Mouse (Mus musculus) naive thymus-derived CD4-positive, alpha-beta T cell, adult 2 months (primary cell): ENCODE measurements around the gene Mcur1.

Source experiments
- DNase-seq: peaks from one replicate; pipeline ENCODE4 v3.0.0-alpha.2; 2011; ENCODE audit warnings: low read depth

Gene Mcur1

GRCm38 (mm10) chr13:43559711-43560457, at the start of gene Mcur1:
Gene Mcur1 (minus strand): TSS chr13:43560191.
- peak; percentile 93 for DNase-seq

- DNase-seq = no peak
Observed at GRCm38 (mm10) chr13:43608854-43609253, 48.9 kb upstream of the Mcur1 start.

- DNase-seq = no peak
Observed at GRCm38 (mm10) chr13:43603042-43603441, 43.1 kb upstream of the Mcur1 start.

- no peak for DNase-seq
Observed at GRCm38 (mm10) chr13:43602440-43602839, 42.4 kb upstream of the Mcur1 start.

- DNase-seq = no peak
Observed at GRCm38 (mm10) chr13:43600967-43601366, 41.0 kb upstream of the Mcur1 start.

- peak; percentile 75 for DNase-seq
Observed at GRCm38 (mm10) chr13:43595896-43596295, 35.9 kb upstream of the Mcur1 start.

- DNase-seq = no peak
Observed at GRCm38 (mm10) chr13:43592681-43593068, 32.7 kb upstream of the Mcur1 start.

GRCm38 (mm10) chr13:43591828-43592680, 32.1 kb upstream of the Mcur1 start:
- no peak for DNase-seq

- DNase-seq = no peak
Observed at GRCm38 (mm10) chr13:43587844-43588840, 28.2 kb upstream of the Mcur1 start.

- no peak for DNase-seq
Observed at GRCm38 (mm10) chr13:43586966-43587365, 27.0 kb upstream of the Mcur1 start.

- DNase-seq = no peak
Observed at GRCm38 (mm10) chr13:43585335-43585734, 25.3 kb upstream of the Mcur1 start.

- DNase-seq = no peak
Observed at GRCm38 (mm10) chr13:43583504-43583903, 23.5 kb upstream of the Mcur1 start.

GRCm38 (mm10) chr13:43582961-43583360, 23.0 kb upstream of the Mcur1 start:
- DNase-seq = no peak

- DNase-seq = no peak
Observed at GRCm38 (mm10) chr13:43580661-43581060, 20.7 kb upstream of the Mcur1 start.

GRCm38 (mm10) chr13:43579740-43580139, 19.7 kb upstream of the Mcur1 start:
- peak; percentile 74 for DNase-seq

- no peak for DNase-seq
Observed at GRCm38 (mm10) chr13:43577766-43578165, 17.8 kb upstream of the Mcur1 start.

GRCm38 (mm10) chr13:43577254-43577653, 17.3 kb upstream of the Mcur1 start:
- DNase-seq = peak; percentile 52

- DNase-seq = no peak
Observed at GRCm38 (mm10) chr13:43575431-43575830, 15.4 kb upstream of the Mcur1 start.

- no peak for DNase-seq
Observed at GRCm38 (mm10) chr13:43573979-43574378, 14.0 kb upstream of the Mcur1 start.

GRCm38 (mm10) chr13:43567141-43567891, 7.3 kb upstream of the Mcur1 start:
- no peak for DNase-seq

- no peak for DNase-seq
Observed at GRCm38 (mm10) chr13:43566184-43566583, 6.2 kb upstream of the Mcur1 start.
